Mouse (Mus musculus) CH12.LX (cell line): ENCODE data around the gene Aspdh. TPM values are rescaled to one million over a fixed set of nuclear protein-coding genes. Genes with fewer than 3 reads are reported as not detected.

Source experiments
- DNase-seq: peaks from one replicate; pipeline ENCODE4 v3.0.0-alpha.2; 2013; ENCODE audit errors: extremely low read depth
- H3K27ac ChIP-seq: 2 replicates; pipeline ENCODE4 v1.5.1; 2012; ENCODE audit warnings: low read depth, mild to moderate bottlenecking, control low read depth, moderate library complexity; ENCODE audit not compliant: insufficient read depth
- H3K27me3 ChIP-seq: replicated peaks from 2 replicates; pipeline ENCODE3; 2012; ENCODE audit warnings: inconsistent platforms
- H3K36me3 ChIP-seq, 2 experiments: replicated peaks in 1 of 2; 2 replicates each; pipeline versions ENCODE3 to v1.6.1; 2012; ENCODE audit warnings: inconsistent platforms in 1 of 2, low read length in 1 of 2, mild to moderate bottlenecking in 1 of 2, mixed read lengths in 1 of 2, moderate library complexity in 1 of 2; ENCODE audit not compliant: control insufficient read depth in 1 of 2, insufficient read depth in 1 of 2
- H3K4me1 ChIP-seq, 2 experiments: 2 replicates each; pipeline ENCODE4 v1.6.1; 2012; ENCODE audit warnings: inconsistent platforms in 1 of 2, moderate library complexity in 1 of 2; ENCODE audit not compliant: insufficient read depth in 2 of 2, control insufficient read depth in 1 of 2
- H3K4me2 ChIP-seq: 2 replicates; pipeline ENCODE4 v1.6.1; 2012; ENCODE audit warnings: low read depth, mild to moderate bottlenecking, control low read depth; ENCODE audit not compliant: poor library complexity, insufficient read depth, severe bottlenecking
- H3K4me3 ChIP-seq, 3 experiments: fragments of 150-350 bp in 1 of 3; sonication (generic) in 1 of 3; replicated peaks in 1 of 3; 2 replicates each; pipeline versions ENCODE3 to v1.5.1; 2011 to 2012; ENCODE audit warnings: low read depth in 2 of 3, low read length in 2 of 3, mild to moderate bottlenecking in 2 of 3, moderate library complexity in 2 of 3, control low read depth in 1 of 3, improper control_type of control experiment in 1 of 3, inconsistent platforms in 1 of 3, mixed read lengths in 1 of 3; ENCODE audit not compliant: poor library complexity in 1 of 3
- H3K79me2 ChIP-seq: replicated peaks from 2 replicates; pipeline ENCODE4 v1.6.1; 2012; ENCODE audit warnings: mild to moderate bottlenecking, moderate library complexity; ENCODE audit not compliant: control insufficient read depth, poor library complexity, insufficient read depth, severe bottlenecking; ENCODE audit errors: extremely low read depth
- H3K9ac ChIP-seq: 2 replicates; pipeline ENCODE4 v1.6.1; 2012; ENCODE audit warnings: low read depth, mild to moderate bottlenecking, control low read depth, moderate library complexity; ENCODE audit not compliant: insufficient read depth
- H3K9me3 ChIP-seq: replicated peaks from 2 replicates; pipeline ENCODE3; 2012; ENCODE audit warnings: low read length, inconsistent platforms, mixed read lengths
- BHLHE40 ChIP-seq: IDR thresholded peaks from 2 replicates; pipeline ENCODE4 v1.6.1; 2011; ENCODE audit warnings: mild to moderate bottlenecking, low read depth, low read length, improper control_type of control experiment
- CHD1 ChIP-seq: IDR thresholded peaks from 2 replicates; pipeline ENCODE4 v1.6.1; 2012; ENCODE audit warnings: low read depth, low read length, improper control_type of control experiment, inconsistent platforms
- CHD2 ChIP-seq: IDR thresholded peaks from 2 replicates; pipeline ENCODE4 v1.6.1; 2011; ENCODE audit warnings: low read length, improper control_type of control experiment
- CTCF ChIP-seq, 2 experiments: IDR thresholded peaks in 1 of 2; conservative IDR thresholded peaks in 1 of 2; 2 replicates each; pipeline ENCODE4 v1.5.1; 2011 to 2012; ENCODE audit warnings: low read depth in 2 of 2, low read length in 2 of 2, improper control_type of control experiment in 1 of 2, inconsistent platforms in 1 of 2, mild to moderate bottlenecking in 1 of 2, moderate library complexity in 1 of 2
- E2F4 ChIP-seq: IDR thresholded peaks from 2 replicates; pipeline ENCODE4 v1.6.1; 2011; ENCODE audit warnings: low read depth, low read length, improper control_type of control experiment; ENCODE audit not compliant: insufficient replicate concordance
- ELF1 ChIP-seq: IDR thresholded peaks from 2 replicates; pipeline ENCODE4 v1.6.1; 2014; ENCODE audit warnings: low read depth, mild to moderate bottlenecking, inconsistent platforms, low read length, improper control_type of control experiment
- EP300 ChIP-seq: IDR thresholded peaks from 2 replicates; pipeline ENCODE4 v1.6.1; 2011; ENCODE audit warnings: low read length, improper control_type of control experiment
- ETS1 ChIP-seq: conservative IDR thresholded peaks from 2 replicates; pipeline ENCODE4 v1.6.1; 2012; ENCODE audit warnings: low read depth, mild to moderate bottlenecking, inconsistent platforms, low read length, improper control_type of control experiment, moderate library complexity
- HCFC1 ChIP-seq: IDR thresholded peaks from 2 replicates; pipeline ENCODE4 v1.6.1; 2012; ENCODE audit warnings: low read depth, mild to moderate bottlenecking, inconsistent platforms, low read length, improper control_type of control experiment
- IRF4 ChIP-seq: IDR thresholded peaks from 2 replicates; pipeline ENCODE4 v1.6.1; 2014; ENCODE audit warnings: low read depth, mild to moderate bottlenecking, inconsistent platforms, low read length, improper control_type of control experiment
- JUND ChIP-seq: conservative IDR thresholded peaks from 2 replicates; pipeline ENCODE4 v1.6.1; 2011; ENCODE audit warnings: low read depth, low read length, improper control_type of control experiment
- KAT2A ChIP-seq: IDR thresholded peaks from 2 replicates; pipeline ENCODE4 v1.6.1; 2012; ENCODE audit warnings: low read length, improper control_type of control experiment, inconsistent platforms; ENCODE audit not compliant: insufficient replicate concordance
- MAFK ChIP-seq: IDR thresholded peaks from 2 replicates; pipeline ENCODE4 v1.6.1; 2011; ENCODE audit warnings: low read length, improper control_type of control experiment; ENCODE audit not compliant: insufficient replicate concordance
- MAX ChIP-seq: IDR thresholded peaks from 2 replicates; pipeline ENCODE4 v1.6.1; 2011; ENCODE audit warnings: low read length, improper control_type of control experiment
- MAZ ChIP-seq: IDR thresholded peaks from 2 replicates; pipeline ENCODE4 v1.6.1; 2012; ENCODE audit warnings: low read depth, mild to moderate bottlenecking, inconsistent platforms, low read length, improper control_type of control experiment, moderate library complexity
- MEF2A ChIP-seq: IDR thresholded peaks from 2 replicates; pipeline ENCODE4 v1.6.1; 2014; ENCODE audit warnings: low read depth, mild to moderate bottlenecking, inconsistent platforms, low read length, improper control_type of control experiment, borderline replicate concordance
- MXI1 ChIP-seq: IDR thresholded peaks from 2 replicates; pipeline ENCODE4 v1.6.1; 2011; ENCODE audit warnings: mild to moderate bottlenecking, low read depth, low read length, improper control_type of control experiment
- MYC ChIP-seq: IDR thresholded peaks from 2 replicates; pipeline ENCODE4 v1.6.1; 2011; ENCODE audit warnings: low read depth, mild to moderate bottlenecking, improper control_type of control experiment, low read length
- NELFE ChIP-seq: IDR thresholded peaks from 2 replicates; pipeline ENCODE4 v1.6.1; 2011; ENCODE audit warnings: low read depth, low read length, improper control_type of control experiment
- PAX5 ChIP-seq: IDR thresholded peaks from 2 replicates; pipeline ENCODE4 v1.6.1; 2012; ENCODE audit warnings: low read length, inconsistent platforms, mixed read lengths
- POLR2A ChIP-seq: IDR thresholded peaks from 2 replicates; pipeline ENCODE4 v1.6.1; 2011; ENCODE audit warnings: low read depth, mild to moderate bottlenecking, improper control_type of control experiment, low read length
- RAD21 ChIP-seq: IDR thresholded peaks from 2 replicates; pipeline ENCODE4 v1.6.1; 2011; ENCODE audit warnings: low read depth, mild to moderate bottlenecking, low read length, improper control_type of control experiment, moderate library complexity
- RCOR1 ChIP-seq: conservative IDR thresholded peaks from 2 replicates; pipeline ENCODE4 v1.6.1; 2012; ENCODE audit warnings: low read depth, mild to moderate bottlenecking, inconsistent platforms, low read length, improper control_type of control experiment
- SIN3A ChIP-seq: IDR thresholded peaks from 2 replicates; pipeline ENCODE4 v1.6.1; 2012; ENCODE audit warnings: low read length, improper control_type of control experiment, inconsistent platforms
- SMC3 ChIP-seq: IDR thresholded peaks from 2 replicates; pipeline ENCODE4 v1.6.1; 2011; ENCODE audit warnings: low read depth, low read length, improper control_type of control experiment
- TCF12 ChIP-seq: IDR thresholded peaks from 2 replicates; pipeline ENCODE4 v1.6.1; 2014; ENCODE audit warnings: low read depth, mild to moderate bottlenecking, inconsistent platforms, low read length, improper control_type of control experiment
- UBTF ChIP-seq: IDR thresholded peaks from 2 replicates; pipeline ENCODE4 v1.6.1; 2012; ENCODE audit warnings: low read depth, mild to moderate bottlenecking, inconsistent platforms, low read length, improper control_type of control experiment, moderate library complexity
- USF1 ChIP-seq: IDR thresholded peaks from 2 replicates; pipeline ENCODE4 v1.6.1; 2014; ENCODE audit warnings: low read depth, mild to moderate bottlenecking, inconsistent platforms, low read length, improper control_type of control experiment
- USF2 ChIP-seq: conservative IDR thresholded peaks from 2 replicates; pipeline ENCODE4 v1.6.1; 2011; ENCODE audit warnings: low read depth, low read length, improper control_type of control experiment
- ZC3H11A ChIP-seq: IDR thresholded peaks from 2 replicates; pipeline ENCODE4 v1.6.1; 2012; ENCODE audit warnings: low read depth, mild to moderate bottlenecking, inconsistent platforms, low read length, improper control_type of control experiment
- ZKSCAN1 ChIP-seq: IDR thresholded peaks from 2 replicates; pipeline ENCODE4 v1.6.1; 2012; ENCODE audit warnings: low read depth, inconsistent platforms, low read length, improper control_type of control experiment, borderline replicate concordance
- dilution Hi-C: fragments of 300-500 bp; cut with MboI; formaldehyde crosslinking; loops from 2 replicates; pipeline ENCODE4 v1.14.3; 2020; ENCODE audit warnings: low sequenced_read_pairs; ENCODE audit not compliant: extremely low pct_unique_long_range_greater_than_20kb, extremely low pct_ligation_motif_present
- in situ Hi-C: fragments of 300-500 bp; cut with MboI; formaldehyde crosslinking; loops from 3 replicates; pipeline ENCODE4 v1.14.3; 2019; ENCODE audit warnings: low sequenced_read_pairs, low pct_ligation_motif_present, low pct_unique_long_range_greater_than_20kb, mixed read lengths
- polyA plus RNA-seq: library from polyadenylated mRNA; unstranded; fragments of >175 nt; gene quantifications from 2 replicates; pipeline ENCODE4 v1.2.1, GENCODE M21; 2012; ENCODE audit warnings: low read depth; ENCODE audit not compliant: insufficient read length
- total RNA-seq, 2 experiments: library from RNA; depleted of rRNA; stranded (reverse); fragments of 300-350 nt in 1 of 2; fragments of >200 nt in 1 of 2; gene quantifications; 2 replicates each; pipeline ENCODE4 v1.2.3; 2012 to 2014

The Aspdh gene
- total and polyA plus RNA-seq, 3 experiments = not detected

DNA sequence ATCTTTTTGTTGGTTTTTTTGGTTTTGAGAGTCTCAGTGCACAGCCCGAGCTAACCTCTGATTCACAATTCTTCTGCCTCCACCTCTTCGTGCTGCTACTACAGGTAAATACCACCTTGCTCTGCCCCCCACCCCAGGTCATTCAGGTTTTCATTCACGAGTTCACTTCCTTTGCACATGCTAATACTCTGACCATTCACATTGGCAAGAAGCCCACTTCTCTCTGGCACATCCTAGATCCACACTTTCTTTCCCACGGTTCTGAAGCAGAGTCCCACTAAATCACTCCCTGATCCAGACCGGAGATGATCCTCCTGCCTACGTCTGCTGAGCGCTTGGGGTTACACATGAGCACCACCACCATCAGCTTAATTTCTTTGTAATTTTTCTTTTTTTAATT lies 29.9 kb downstream of the Aspdh start:
- Histone ChIP-seq H3K36me3 (peaks cover 28 to 49% of the 10 kb centered on the region in 2 experiments), H3K27ac (no peak overlapping the region), H3K9me3 (no peaks in the 10 kb centered on the region), H3K4me1 (peaks cover 4 to 21% of the 10 kb centered on the region in 2 experiments; a peak in 3 of 4 replicates), H3K27me3 (no peaks in the 10 kb centered on the region), H3K4me2 (peak overlapping the region; percentile 77)
- no peak for DNase-seq
- in situ Hi-C loops (loop anchor here (10.0 kb wide), 1 partner anchor 230 kb away; the partner anchor contains the start of gene Gm15517), dilution Hi-C loops (no loop called here)
- TF ChIP-seq HCFC1 = no peak
- TF ChIP-seq, all 38 proteins: peak for 0
- Histone ChIP-seq H3K79me2 (peaks cover 8% of the 10 kb centered on the region; the same call in 1 of the 2 replicates), H3K9ac (peak overlapping the region; percentile 83; the same call in 1 of the 2 replicates), H3K4me3 (no peak overlapping the region)

DNA sequence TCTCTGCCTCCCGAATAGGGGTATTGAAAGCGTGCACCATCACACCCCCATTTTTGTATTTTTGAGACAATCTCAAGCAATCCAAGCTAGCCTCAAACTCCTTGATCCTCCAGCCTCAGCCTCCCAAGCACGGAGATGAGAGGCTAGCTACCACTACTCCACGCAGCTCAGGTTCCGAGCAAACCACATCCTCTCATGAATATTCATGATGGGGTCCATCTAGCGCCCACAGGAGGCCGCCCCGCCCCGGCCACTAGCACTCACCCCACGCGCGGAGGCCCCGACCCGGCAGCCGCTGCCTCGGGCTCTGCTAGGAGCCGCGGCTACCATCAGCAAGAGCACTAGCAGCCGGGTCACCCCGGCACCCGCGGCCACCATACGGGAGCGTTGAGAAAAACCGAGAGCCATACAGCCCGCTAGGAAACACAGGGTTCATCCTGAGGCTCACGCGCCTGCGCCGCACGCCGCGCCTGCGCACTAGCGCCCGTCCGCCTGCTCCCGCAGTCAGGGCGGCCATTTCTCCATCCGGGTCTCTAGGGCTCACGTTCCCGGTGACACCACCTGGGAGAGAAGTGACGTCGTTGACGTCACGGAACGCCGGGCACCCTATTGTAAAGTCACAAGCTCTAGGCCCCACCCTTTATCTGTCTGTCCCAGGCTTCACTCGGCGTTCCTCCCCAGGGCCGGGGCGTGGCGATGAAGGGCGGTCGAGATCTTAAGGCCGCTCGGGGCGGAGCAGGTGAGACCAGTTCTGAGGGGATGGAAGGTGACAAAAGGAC lies 31.0 kb downstream of the Aspdh start, which contains the start of the genes Emc10 and Fam71e1:
Gene Emc10 (minus strand): TSS at position 538 of the 779 bp plus-strand sequence.
Gene Fam71e1 (plus strand): TSS at position 590 of the 779 bp plus-strand sequence.
- in situ Hi-C loops = loop anchor here (10.0 kb wide), 1 partner anchor 231 kb away; the partner anchor contains the start of gene Gm15517
- peaks cover 8% of the 10 kb centered on the region; the same call in 1 of the 2 replicates for H3K79me2 ChIP-seq
- H3K27me3 ChIP-seq = no peaks in the 10 kb centered on the region
- dilution Hi-C loops = no loop called here
- H3K27ac ChIP-seq = peak within 1 kb of the TSS; percentile 67
- DNase-seq = peak; percentile 99
- H3K4me1 ChIP-seq = peaks cover 4 to 21% of the 10 kb centered on the region in 2 experiments; a peak in 3 of 4 replicates
- H3K4me3 ChIP-seq = peak within 1 kb of the TSS; percentile 70 to 76 (median 73)
- peak within 1 kb of the TSS; percentile 83 for H3K9ac ChIP-seq
- peaks cover 18 to 46% of the 10 kb centered on the region in 2 experiments for H3K36me3 ChIP-seq
- H3K9me3 ChIP-seq = no peaks in the 10 kb centered on the region
- H3K4me2 ChIP-seq = peak within 1 kb of the TSS; percentile 77
- 0 out of 2 replicates have a peak, but pooled peaks have one; percentile 20 for TF ChIP-seq JUND
- TF ChIP-seq E2F4 = no peak
- TF ChIP-seq USF2 = no peak
- TF ChIP-seq RCOR1 = no peak; the same call in 1 of the 2 replicates
- peak; percentile 91; the same call in 1 of the 2 replicates for TF ChIP-seq NELFE
- peak; percentile 58 for TF ChIP-seq MYC
- no peak for TF ChIP-seq CTCF (conservative IDR thresholded peaks at IDR 0.05 in 1 of 2, IDR thresholded peaks at IDR 0.05 in 1 of 2; ENCODE audit: low read depth in 2 of 2, low read length in 2 of 2)
- TF ChIP-seq MAFK = 0 out of 2 replicates have a peak, but pooled peaks have one; percentile 22
- 0 out of 2 replicates have a peak, but pooled peaks have one; percentile 25 for TF ChIP-seq UBTF
- peak; percentile 33; the same call in 1 of the 2 replicates for TF ChIP-seq CHD2
- no peak for TF ChIP-seq SMC3
- no peak; the same call in 1 of the 2 replicates for TF ChIP-seq MAZ
- TF ChIP-seq ZKSCAN1 = no peak
- peak; percentile 69; the same call in 1 of the 2 replicates for TF ChIP-seq MAX
- peak; percentile 68; the same call in 1 of the 2 replicates for TF ChIP-seq KAT2A
- peak; percentile 98 for TF ChIP-seq BHLHE40
- TF ChIP-seq MEF2A = no peak; the same call in 1 of the 2 replicates
- no peak for TF ChIP-seq EP300
- peak; percentile 93 for TF ChIP-seq ETS1
- TF ChIP-seq ELF1 = peak; percentile 78
- peak; percentile 96 for TF ChIP-seq POLR2A
- peak; percentile 85 for TF ChIP-seq IRF4
- TF ChIP-seq ZC3H11A = no peak
- TF ChIP-seq RAD21 = no peak
- TF ChIP-seq TCF12 = peak; percentile 65
- no peak for TF ChIP-seq USF1
- TF ChIP-seq SIN3A = peak; percentile 15; the same call in 1 of the 2 replicates
- no peak for TF ChIP-seq PAX5
- peak; percentile 5; the same call in 1 of the 2 replicates for TF ChIP-seq MXI1
- TF ChIP-seq CHD1 = no peak
